Mouse (Mus musculus) brain, embryonic 14.5 days (tissue): ENCODE measurements around the gene Gfap. TPM values are rescaled to one million over a fixed set of nuclear protein-coding genes. Genes with fewer than 3 reads are reported as not detected.

ENCODE experiments used
- DNase-seq: peaks from one replicate; pipeline ENCODE4 v3.0.0-alpha.2; 2011; ENCODE audit warnings: low read depth
- CTCF ChIP-seq: fragments of 200-500 bp; IDR thresholded peaks from 2 replicates; pipeline ENCODE4 v1.5.1; 2012; ENCODE audit warnings: inconsistent platforms, mild to moderate bottlenecking, moderate library complexity, borderline replicate concordance; ENCODE audit not compliant: insufficient read depth, insufficient read length; ENCODE audit errors: extremely low read depth
- POLR2A ChIP-seq: fragments of 200-500 bp; IDR thresholded peaks from 2 replicates; pipeline ENCODE4 v1.6.1; 2012; ENCODE audit warnings: mild to moderate bottlenecking, inconsistent platforms, borderline replicate concordance; ENCODE audit not compliant: poor library complexity, insufficient read depth, insufficient read length, severe bottlenecking; ENCODE audit errors: extremely low read depth
- polyA plus RNA-seq: library from polyadenylated mRNA; depleted of rRNA; stranded (reverse); fragments of >200 nt; gene quantifications from 2 replicates; pipeline ENCODE4 v1.2.3, GENCODE M21; 2012; rRNA removed

Gfap gene
- polyA plus RNA-seq, 1 experiment = 0.26 TPM

GRCm38 (mm10) chr11:102858951-102859350, 41.8 kb downstream of the Gfap start:
- DNase-seq = no peak
- TF ChIP-seq POLR2A = no peak
- no peak for TF ChIP-seq CTCF

- no peak for DNase-seq
- no peak for TF ChIP-seq POLR2A
- no peak for TF ChIP-seq CTCF
These were observed 44.8 kb downstream of the Gfap start for GRCm38 (mm10) chr11:102855941-102856340.

- TF ChIP-seq CTCF (peak; percentile 40; the same call in 1 of the 2 replicates), POLR2A (no peak)
- DNase-seq = peak; percentile 11
These were observed 47.0 kb downstream of the Gfap start for GRCm38 (mm10) chr11:102853760-102854159.

GRCm38 (mm10) chr11:102851883-102852282, 48.8 kb downstream of the Gfap start:
- DNase-seq = peak; percentile 58
- peak; percentile 63; the same call in 1 of the 2 replicates for TF ChIP-seq CTCF
- TF ChIP-seq POLR2A = no peak

GRCm38 (mm10) chr11:102845926-102846325, 54.8 kb downstream of the Gfap start:
- DNase-seq = no peak
- TF ChIP-seq POLR2A (no peak), CTCF (no peak)

GRCm38 (mm10) chr11:102838616-102839150, 62.0 kb downstream of the Gfap start:
- TF ChIP-seq CTCF (no peak), POLR2A (no peak)
- no peak for DNase-seq

GRCm38 (mm10) chr11:102838126-102838525, 62.6 kb downstream of the Gfap start:
- DNase-seq = no peak
- TF ChIP-seq CTCF (no peak), POLR2A (no peak)

GRCm38 (mm10) chr11:102837385-102837784, 63.3 kb downstream of the Gfap start:
- no peak for DNase-seq
- TF ChIP-seq CTCF = no peak
- TF ChIP-seq POLR2A = no peak

Other genes with a start within 250 kb of the Gfap start
- 0.03 and 0.11 TPM in 2 replicates for gene Meioc, start 237.2 kb downstream of the Gfap start, polyA plus RNA-seq
- gene Ccdc43, start 203.1 kb downstream of the Gfap start, polyA plus RNA-seq = 18.5 and 23.9 TPM in 2 replicates
- gene Adam11, start 139.5 kb downstream of the Gfap start, polyA plus RNA-seq = 48.4 and 64.1 TPM in 2 replicates
- 52.2 and 61.0 TPM in 2 replicates for gene Gjc1, start 81.2 kb downstream of the Gfap start, polyA plus RNA-seq
- 4.3 and 4.9 TPM in 2 replicates for gene Higd1b, start 65.1 kb downstream of the Gfap start, polyA plus RNA-seq
- 114 and 117 TPM in 2 replicates for gene Eftud2, start 19.9 kb downstream of the Gfap start, polyA plus RNA-seq
- 1.1 and 1.3 TPM in 2 replicates for gene Ccdc103, start 19.7 kb downstream of the Gfap start, polyA plus RNA-seq
- gene Fam187a, start 15.7 kb downstream of the Gfap start, polyA plus RNA-seq = 0.09 and 0.12 TPM in 2 replicates
- gene Kif18b, start 24.2 kb upstream of the Gfap start, polyA plus RNA-seq = 9.3 and 15.9 TPM in 2 replicates
- gene C1ql1, start 45.8 kb upstream of the Gfap start, polyA plus RNA-seq = 12.2 and 19.0 TPM in 2 replicates
- 40.1 and 42.3 TPM in 2 replicates for gene Nmt1, start 127.3 kb upstream of the Gfap start, polyA plus RNA-seq
- gene Dcakd, start 127.4 kb upstream of the Gfap start, polyA plus RNA-seq = 236 and 262 TPM in 2 replicates
- 3.6 TPM in 2 replicates for gene Plcd3, start 200.7 kb upstream of the Gfap start, polyA plus RNA-seq
- gene Acbd4, start 200.8 kb upstream of the Gfap start, polyA plus RNA-seq = 4.5 and 4.6 TPM in 2 replicates
- gene Hexim1, start 215.3 kb upstream of the Gfap start, polyA plus RNA-seq = 14.4 and 18.9 TPM in 2 replicates
- gene Hexim2, start 231.5 kb upstream of the Gfap start, polyA plus RNA-seq = 12.5 and 18.7 TPM in 2 replicates